Mouse (Mus musculus) olfactory bulb, adult 2 months (tissue): ENCODE results near the gene Tex35. TPM values are rescaled to one million over a fixed set of nuclear protein-coding genes. Genes with fewer than 3 reads are reported as not detected.

Experiments
- H3K27ac ChIP-seq: fragments of 200-500 bp; 2 replicates; pipeline ENCODE4 v1.5.1; 2012; ENCODE audit warnings: low read depth, low read length; ENCODE audit not compliant: insufficient read depth
- H3K4me1 ChIP-seq: fragments of 200-500 bp; 2 replicates; pipeline ENCODE4 v1.6.1; 2012; ENCODE audit warnings: low read length; ENCODE audit not compliant: control insufficient read depth, insufficient read depth
- H3K4me3 ChIP-seq: fragments of 200-500 bp; 2 replicates; pipeline ENCODE4 v1.5.1; 2012; ENCODE audit warnings: mild to moderate bottlenecking, low read depth, low read length, moderate library complexity; ENCODE audit not compliant: insufficient read depth
- CTCF ChIP-seq: fragments of 200-500 bp; IDR thresholded peaks from 2 replicates; pipeline ENCODE4 v1.5.1; 2012; ENCODE audit warnings: low read depth, mild to moderate bottlenecking, low read length, moderate library complexity; ENCODE audit not compliant: insufficient read depth
- POLR2A ChIP-seq: fragments of 200-500 bp; IDR thresholded peaks from 2 replicates; pipeline ENCODE4 v1.6.1; 2012; ENCODE audit warnings: mild to moderate bottlenecking, low read depth, low read length, moderate library complexity; ENCODE audit not compliant: insufficient read depth
- WGBS: fragments of 180-500 bp; shearing (Covaris S2); methylation state at CpG from one replicate; pipeline ENCODE4 v1.1.7; 2018; 5-methylcytosine and 5-hydroxymethylcytosine counted together
- polyA plus RNA-seq: library from polyadenylated mRNA; stranded (reverse); fragments of >200 nt; gene quantifications from 2 replicates; pipeline ENCODE4 v1.2.4, GENCODE M21; 2012; ENCODE audit warnings: low replicate concordance; ENCODE audit not compliant: missing spikeins, insufficient read depth, insufficient read length

Gene Tex35
- polyA plus RNA-seq, 1 experiment, result not detected

GRCm38 (mm10) chr1:157086097-157086994, 22.1 kb downstream of the Tex35 start:
- peak overlapping the region; percentile 28 for H3K4me3 ChIP-seq
- TF ChIP-seq CTCF, result peak; percentile 91
- no peak for TF ChIP-seq POLR2A
- H3K4me1 ChIP-seq, result peaks cover 7% of the 10 kb centered on the region
- 10% methylated on average over 25 of the region's 25 CpGs for WGBS
- H3K27ac ChIP-seq, result no peak overlapping the region

- Histone ChIP-seq H3K4me1 (peaks cover 15% of the 10 kb centered on the region), H3K4me3 (no peak overlapping the region), H3K27ac (no peak overlapping the region)
- 93% methylated on average over 4 of the region's 4 CpGs for WGBS
- no peak for TF ChIP-seq CTCF
- TF ChIP-seq POLR2A, result no peak
Observed at GRCm38 (mm10) chr1:157082931-157083330, 25.5 kb downstream of the Tex35 start.

GRCm38 (mm10) chr1:157081999-157082398, 26.5 kb downstream of the Tex35 start:
- Histone ChIP-seq H3K4me1 (peaks cover 20% of the 10 kb centered on the region), H3K27ac (no peak overlapping the region), H3K4me3 (no peak overlapping the region)
- WGBS, result 70% methylated on average over 8 of the region's 8 CpGs
- TF ChIP-seq CTCF, result 0 out of 2 replicates have a peak, but pooled peaks have one; percentile 18
- TF ChIP-seq POLR2A, result no peak

- H3K27ac ChIP-seq, result no peak overlapping the region
- no peak overlapping the region for H3K4me3 ChIP-seq
- peaks cover 20% of the 10 kb centered on the region for H3K4me1 ChIP-seq
- WGBS, result 54% methylated on average over 15 of the region's 15 CpGs
- no peak for TF ChIP-seq POLR2A
- peak; percentile 12; the same call in 1 of the 2 replicates for TF ChIP-seq CTCF
Observed at GRCm38 (mm10) chr1:157081076-157081804, 27.2 kb downstream of the Tex35 start.

- TF ChIP-seq CTCF, result no peak
- no peak for TF ChIP-seq POLR2A
Observed at GRCm38 (mm10) chr1:157080071-157080470, 28.4 kb downstream of the Tex35 start.

GRCm38 (mm10) chr1:157079384-157080025, 29.0 kb downstream of the Tex35 start:
- WGBS, result 42% methylated on average over 11 of the region's 11 CpGs
- TF ChIP-seq CTCF (peak; percentile 70), POLR2A (no peak)

More at GRCm38 (mm10) chr1:157080071-157080470, 28.4 kb downstream of the Tex35 start:
- H3K4me1 ChIP-seq, result peaks cover 25% of the 10 kb centered on the region
- WGBS, result 70% methylated on average over 7 of the region's 7 CpGs
- H3K4me3 ChIP-seq, result no peak overlapping the region
- no peak overlapping the region for H3K27ac ChIP-seq

GRCm38 (mm10) chr1:157076781-157077705, 31.4 kb downstream of the Tex35 start:
- H3K27ac ChIP-seq, result no peak overlapping the region
- WGBS, result 60% methylated on average over 43 of the region's 43 CpGs
- H3K4me1 ChIP-seq, result peaks cover 29% of the 10 kb centered on the region
- TF ChIP-seq CTCF, result peak; percentile 96
- TF ChIP-seq POLR2A, result no peak
- no peak overlapping the region for H3K4me3 ChIP-seq

More at GRCm38 (mm10) chr1:157079384-157080025, 29.0 kb downstream of the Tex35 start:
- Histone ChIP-seq H3K4me3 (no peak overlapping the region), H3K27ac (no peak overlapping the region), H3K4me1 (peaks cover 29% of the 10 kb centered on the region)

- 6% methylated on average over 15 of the region's 15 CpGs for WGBS
- H3K4me3 ChIP-seq, result no peak overlapping the region
- no peak for TF ChIP-seq POLR2A
- peak; percentile 98 for TF ChIP-seq CTCF
Observed at GRCm38 (mm10) chr1:157076257-157076656, 32.2 kb downstream of the Tex35 start.

More at GRCm38 (mm10) chr1:157076257-157076656, 32.2 kb downstream of the Tex35 start:
- no peak overlapping the region for H3K27ac ChIP-seq
- H3K4me1 ChIP-seq, result peaks cover 24% of the 10 kb centered on the region
